Mouse (Mus musculus) small intestine, adult 2 months (tissue): ENCODE results near the gene Cpeb3.

Source experiments
- CTCF ChIP-seq: fragments of 200-500 bp; IDR thresholded peaks from 2 replicates; pipeline ENCODE4 v1.5.1; 2012; ENCODE audit warnings: low read depth, mild to moderate bottlenecking, control low read depth, inconsistent platforms, low read length, moderate library complexity, mixed read lengths; ENCODE audit not compliant: insufficient replicate concordance, insufficient read length; ENCODE audit errors: extremely low read depth
- POLR2A ChIP-seq: fragments of 200-500 bp; IDR thresholded peaks from 2 replicates; pipeline ENCODE4 v1.6.1; 2012; ENCODE audit warnings: low read depth, mild to moderate bottlenecking, control low read depth, inconsistent platforms, low read length, moderate library complexity

GRCm38 (mm10) chr19:37050643-37051345, 157.6 kb downstream of the Cpeb3 start:
- no peak for TF ChIP-seq POLR2A
- no peak for TF ChIP-seq CTCF
